Mouse (Mus musculus): ENCODE data around the gene Vmn2r67.
"Not testable (repeated sequence)": the region's sequence is repeated elsewhere in the genome, so short reads cannot be mapped to it uniquely, and the experiment has no call there.

Gene Vmn2r67

DNA sequence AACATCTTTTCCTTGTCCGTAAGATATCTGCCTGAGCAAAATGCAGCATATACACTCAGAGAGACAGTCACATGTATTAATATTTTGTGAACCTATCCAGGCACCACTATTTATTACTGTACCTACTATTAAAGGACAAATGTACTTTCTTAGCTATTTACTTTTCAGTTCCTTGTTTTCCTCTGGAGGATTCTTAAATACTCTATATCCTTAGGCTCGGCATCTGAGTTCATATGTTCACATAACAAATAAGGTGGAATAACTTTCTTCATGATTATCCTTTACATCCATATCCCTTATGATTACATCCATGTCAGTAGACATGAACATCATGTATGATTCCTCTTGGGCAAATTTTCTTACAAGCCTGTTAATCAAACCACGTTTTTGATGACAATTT lies at the start of gene Vmn2r67:
Gene Vmn2r67 (minus strand): TSS at position 101 of the 400 bp plus-strand sequence.
- DNase-seq (ENCODE audit: low read depth, low spot score): no peak

DNA sequence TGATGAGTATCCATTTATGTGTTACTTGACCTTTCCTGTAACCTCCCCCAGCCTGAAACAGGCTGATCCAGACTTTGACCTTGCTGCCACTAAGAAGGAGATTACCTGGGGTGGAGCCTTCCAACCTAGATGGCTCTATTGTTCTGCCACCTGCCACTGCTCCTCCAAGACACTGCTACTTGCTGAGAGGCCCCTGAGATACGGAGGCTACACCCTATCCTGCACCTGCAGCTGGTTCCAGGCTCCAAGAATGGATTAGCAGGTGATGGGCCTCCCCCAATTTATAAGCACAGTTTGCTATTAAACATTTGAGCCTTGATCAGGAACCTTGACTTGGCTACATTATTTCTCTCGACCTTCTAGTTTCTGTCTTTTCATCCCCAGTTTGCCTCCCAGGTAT lies 51.3 kb downstream of the Vmn2r67 start:
- DNase-seq (ENCODE audit: low read depth, low spot score): not testable (repeated sequence)

Data from CD4-positive helper T cell, adult 2 months (primary cell).